Mouse (Mus musculus): ENCODE results near the gene Ube2cbp. TPM values are rescaled to one million over a fixed set of nuclear protein-coding genes. Genes with fewer than 3 reads are reported as not detected.

Gene Ube2cbp
- total RNA-seq, 2 experiments from 2014 or later: 3.7 TPM

- no peak for DNase-seq (ENCODE audit: extremely low spot score in 1 of 2, low spot score in 1 of 2)
Observed at GRCm38 (mm10) chr9:86436608-86437007, 28.1 kb downstream of the Ube2cbp start.

- no peak for DNase-seq (ENCODE audit: extremely low spot score in 1 of 2, low spot score in 1 of 2)
Observed at GRCm38 (mm10) chr9:86435510-86435909, 29.2 kb downstream of the Ube2cbp start.

- no peak for DNase-seq (ENCODE audit: extremely low spot score in 1 of 2, low spot score in 1 of 2)
Observed at GRCm38 (mm10) chr9:86423331-86423730, 41.4 kb downstream of the Ube2cbp start.

- DNase-seq (ENCODE audit: extremely low spot score in 1 of 2, low spot score in 1 of 2): no peak
Observed at GRCm38 (mm10) chr9:86419366-86419765, 45.4 kb downstream of the Ube2cbp start.

- DNase-seq (ENCODE audit: extremely low spot score in 1 of 2, low spot score in 1 of 2): no peak
Observed at GRCm38 (mm10) chr9:86417971-86418370, 46.8 kb downstream of the Ube2cbp start.

GRCm38 (mm10) chr9:86395785-86396184 lies 69.0 kb downstream of the Ube2cbp start:
- DNase-seq (ENCODE audit: extremely low spot score in 1 of 2, low spot score in 1 of 2): no peak

- no peak for DNase-seq (ENCODE audit: extremely low spot score in 1 of 2, low spot score in 1 of 2)
Observed at GRCm38 (mm10) chr9:86395012-86395411, 69.7 kb downstream of the Ube2cbp start.

GRCm38 (mm10) chr9:86393586-86394272 lies 71.0 kb downstream of the Ube2cbp start:
- DNase-seq (ENCODE audit: extremely low spot score in 1 of 2, low spot score in 1 of 2): no peak

GRCm38 (mm10) chr9:86391467-86391866 lies 73.3 kb downstream of the Ube2cbp start:
- DNase-seq (ENCODE audit: extremely low spot score in 1 of 2, low spot score in 1 of 2): no peak

GRCm38 (mm10) chr9:86390713-86391112 lies 74.0 kb downstream of the Ube2cbp start:
- no peak for DNase-seq (ENCODE audit: extremely low spot score in 1 of 2, low spot score in 1 of 2)

GRCm38 (mm10) chr9:86388538-86388937 lies 76.2 kb downstream of the Ube2cbp start:
- no peak for DNase-seq (ENCODE audit: extremely low spot score in 1 of 2, low spot score in 1 of 2)

GRCm38 (mm10) chr9:86376923-86377322 lies 87.8 kb downstream of the Ube2cbp start:
- DNase-seq (ENCODE audit: extremely low spot score in 1 of 2, low spot score in 1 of 2): no peak

GRCm38 (mm10) chr9:86372783-86373567 lies 91.8 kb downstream of the Ube2cbp start:
- DNase-seq (ENCODE audit: extremely low spot score in 1 of 2, low spot score in 1 of 2): no peak

GRCm38 (mm10) chr9:86369208-86369607 lies 95.5 kb downstream of the Ube2cbp start:
- DNase-seq (ENCODE audit: extremely low spot score in 1 of 2, low spot score in 1 of 2): no peak

GRCm38 (mm10) chr9:86360536-86360935 lies 104.2 kb downstream of the Ube2cbp start:
- no peak for DNase-seq (ENCODE audit: extremely low spot score in 1 of 2, low spot score in 1 of 2)

GRCm38 (mm10) chr9:86355851-86356250 lies 108.9 kb downstream of the Ube2cbp start:
- DNase-seq (ENCODE audit: extremely low spot score in 1 of 2, low spot score in 1 of 2): no peak

GRCm38 (mm10) chr9:86351491-86351890 lies 113.3 kb downstream of the Ube2cbp start:
- no peak for DNase-seq (ENCODE audit: extremely low spot score in 1 of 2, low spot score in 1 of 2)

- no peak for DNase-seq (ENCODE audit: extremely low spot score in 1 of 2, low spot score in 1 of 2)
Observed at GRCm38 (mm10) chr9:86336792-86337191, 128.0 kb downstream of the Ube2cbp start.

- no peak for DNase-seq (ENCODE audit: extremely low spot score in 1 of 2, low spot score in 1 of 2)
Observed at GRCm38 (mm10) chr9:86336361-86336760, 128.4 kb downstream of the Ube2cbp start.

- no peak for DNase-seq (ENCODE audit: extremely low spot score in 1 of 2, low spot score in 1 of 2)
Observed at GRCm38 (mm10) chr9:86335588-86335987, 129.2 kb downstream of the Ube2cbp start.

- DNase-seq (ENCODE audit: extremely low spot score in 1 of 2, low spot score in 1 of 2): no peak
Observed at GRCm38 (mm10) chr9:86334357-86334756, 130.4 kb downstream of the Ube2cbp start.

- DNase-seq (ENCODE audit: extremely low spot score in 1 of 2, low spot score in 1 of 2): no peak
Observed at GRCm38 (mm10) chr9:86330591-86330990, 134.2 kb downstream of the Ube2cbp start.

Measured in layer of hippocampus, postnatal 25 days (tissue).